25 mouse cellular contexts compared by ENCODE assay signal in the genomic region with DNA sequence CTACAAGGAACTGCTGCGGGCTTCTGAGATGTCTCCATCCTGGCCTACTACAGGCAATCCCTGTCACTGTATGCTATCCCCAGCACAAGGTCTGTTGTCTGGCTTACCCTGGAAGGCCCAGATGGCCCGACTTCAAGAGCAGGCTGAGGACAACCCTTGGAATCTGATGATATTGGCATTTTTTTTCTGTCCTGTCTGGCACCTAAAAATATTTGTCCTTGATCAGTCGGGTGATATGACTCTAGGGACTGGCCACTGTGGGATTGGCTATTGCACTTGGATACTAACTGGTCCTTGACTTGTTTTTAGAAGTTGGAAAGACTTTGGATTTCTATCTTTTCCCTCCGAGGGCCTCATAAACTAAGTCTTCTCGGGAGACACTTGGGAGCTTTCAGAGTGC. TPM values are rescaled to one million over a fixed set of nuclear protein-coding genes. Genes with fewer than 3 reads are reported as not detected.
"Had no signal": no experiment of that assay in that cellular context is flagged by ENCODE, and none has a peak within 500 bp of the region (broad histone marks: within the 10 kb centered on the region; RNA-seq: fewer than 3 reads in every experiment).

No protein-coding gene starts in this region.

- DNase-seq: lung, adult 2 months; lung, postnatal 14 days; lung, postnatal 36 days; right cerebral cortex, postnatal 14 days; spleen, adult 18-20 months; thymus, adult 18-20 months; thymus, postnatal 14 days; thymus, postnatal 36 days had no signal

- H3K9ac ChIP-seq: lung, embryonic 15.5 days; midbrain, embryonic 13.5 days; midbrain, embryonic 15.5 days; neural tube, embryonic 12.5 days had no signal

- ATAC-seq: lung, postnatal 0 days; midbrain, embryonic 13.5 days; midbrain, embryonic 15.5 days had no signal

- H3K36me3 ChIP-seq: lung, embryonic 15.5 days; midbrain, embryonic 13.5 days; midbrain, embryonic 15.5 days; neural tube, embryonic 12.5 days had no signal

- H3K4me1 ChIP-seq: lung, embryonic 15.5 days; megakaryocyte, embryonic 14.5 days had no signal

- H3K4me2 ChIP-seq: lung, embryonic 15.5 days; midbrain, embryonic 11.5 days; midbrain, embryonic 13.5 days; midbrain, embryonic 15.5 days; neural tube, embryonic 12.5 days had no signal

- H3K27ac ChIP-seq: lung, embryonic 15.5 days; macrophage; midbrain, embryonic 13.5 days; midbrain, embryonic 15.5 days; neural tube, embryonic 12.5 days had no signal

- H3K4me3 ChIP-seq: lung, embryonic 15.5 days; megakaryocyte, embryonic 14.5 days; midbrain, embryonic 13.5 days; midbrain, embryonic 15.5 days; neural tube, embryonic 12.5 days had no signal

- H3K9me3 ChIP-seq: lung, embryonic 15.5 days; megakaryocyte, embryonic 14.5 days; midbrain, embryonic 13.5 days; midbrain, embryonic 15.5 days; neural tube, embryonic 12.5 days had no signal

- H3K27me3 ChIP-seq: lung, embryonic 15.5 days; midbrain, embryonic 13.5 days; midbrain, embryonic 15.5 days; neural tube, embryonic 12.5 days had no signal

RNA-seq across cellular contexts. Expression of gene Fam71f2, which starts 17.6 kb away (rescaled TPM):
- total RNA-seq: neutrophil, adult 5-6 weeks had no signal
- polyA plus RNA-seq: macrophage had no signal

RNA-seq across cellular contexts. Expression of gene Fam71f1, which starts 57.1 kb away (rescaled TPM):
- total RNA-seq: megakaryocyte progenitor cell, adult 5-6 weeks; midbrain, postnatal 0 days; monocyte, adult 5-6 weeks; neutrophil, adult 5-6 weeks had no signal
- polyA plus RNA-seq: lung, adult 2 months; lung, embryonic 15.5 days; lung, postnatal 0 days; macrophage; midbrain, embryonic 11.5 days; midbrain, embryonic 13.5 days; midbrain, embryonic 15.5 days; midbrain, postnatal 0 days; neural tube, embryonic 12.5 days; neural tube, embryonic 14.5 days; small intestine, adult 2 months; stomach, embryonic 14.5 days; stomach, embryonic 16.5 days; thymus, postnatal 0 days had no signal
